Mouse (Mus musculus): ENCODE results near the gene Hc. TPM values are rescaled to one million over a fixed set of nuclear protein-coding genes. Genes with fewer than 3 reads are reported as not detected.
A peak's percentile ranks its signal among the peaks of the same experiment; 100 is the strongest.

Gene Hc
- polyA plus RNA-seq, 1 experiment from 2014 or later = 16.0 TPM

GRCm38 (mm10) chr2:34960466-34960865 is 100.8 kb downstream of the Hc start:
- Histone ChIP-seq H3K27ac (no peak overlapping the region), H3K4me2 (no peak overlapping the region), H3K4me3 (no peak overlapping the region), H3K9me3 (replicated peaks) (no peaks in the 10 kb centered on the region), H3K27me3 (replicated peaks) (peaks cover 23% of the 10 kb centered on the region), H3K4me1 (peaks cover 24% of the 10 kb centered on the region), H3K9ac (no peak overlapping the region), H3K36me3 (no peaks in the 10 kb centered on the region)
- WGBS (ENCODE audit: insufficient replicate concordance) = 59% methylated on average over 5 of the region's 5 CpGs
- no peak for ATAC-seq

- peaks cover 23% of the 10 kb centered on the region for H3K27me3 ChIP-seq (replicated peaks)
- ATAC-seq = no peak
- 66% methylated on average over 7 of the region's 7 CpGs for WGBS (ENCODE audit: insufficient replicate concordance)
Measured at GRCm38 (mm10) chr2:34958582-34958981, 102.7 kb downstream of the Hc start.

DNA sequence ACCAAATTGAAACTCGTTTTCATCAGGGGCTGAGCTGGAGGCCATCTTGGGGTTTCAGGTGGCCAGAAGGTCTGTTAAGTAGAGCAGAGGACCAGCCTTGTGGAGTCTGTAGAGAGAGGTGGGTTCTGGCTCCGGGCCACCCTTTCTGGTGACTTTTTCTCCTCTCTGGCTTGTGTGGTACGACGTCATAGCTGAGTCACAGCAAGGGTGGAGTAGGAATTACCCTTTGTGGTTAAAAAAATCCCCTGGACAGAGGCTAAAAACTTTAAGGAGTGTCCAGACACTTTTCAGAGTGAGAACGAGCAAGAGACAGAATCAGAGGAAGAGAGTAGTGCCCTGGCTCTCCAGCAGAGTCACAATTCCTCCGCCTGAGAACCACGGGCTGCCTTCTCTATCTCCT is 103.2 kb downstream of the Hc start:
- H3K9me3 ChIP-seq (replicated peaks) = no peaks in the 10 kb centered on the region
- H3K36me3 ChIP-seq = no peaks in the 10 kb centered on the region
- peaks cover 9% of the 10 kb centered on the region; the same call in 1 of the 2 replicates for H3K4me1 ChIP-seq
- H3K27ac ChIP-seq = no peak overlapping the region
- no peak overlapping the region for H3K9ac ChIP-seq
- WGBS (ENCODE audit: insufficient replicate concordance) = 47% methylated on average over 7 of the region's 7 CpGs
- ATAC-seq = no peak
- peaks cover 23% of the 10 kb centered on the region for H3K27me3 ChIP-seq (replicated peaks)
- H3K4me3 ChIP-seq = no peak overlapping the region
- no peak overlapping the region for H3K4me2 ChIP-seq

More at GRCm38 (mm10) chr2:34958582-34958981, 102.7 kb downstream of the Hc start:
- H3K9me3 ChIP-seq (replicated peaks) = no peaks in the 10 kb centered on the region
- no peak overlapping the region for H3K27ac ChIP-seq
- H3K4me1 ChIP-seq = peaks cover 13% of the 10 kb centered on the region; the same call in 1 of the 2 replicates
- no peak overlapping the region for H3K9ac ChIP-seq
- no peak overlapping the region for H3K4me2 ChIP-seq
- H3K4me3 ChIP-seq = no peak overlapping the region
- no peaks in the 10 kb centered on the region for H3K36me3 ChIP-seq

GRCm38 (mm10) chr2:34957405-34957804 is 103.8 kb downstream of the Hc start:
- H3K27ac ChIP-seq = no peak overlapping the region
- no peak overlapping the region for H3K4me3 ChIP-seq
- H3K4me2 ChIP-seq = no peak overlapping the region
- 52% methylated on average over 1 of the region's 1 CpGs for WGBS (ENCODE audit: insufficient replicate concordance)
- peaks cover 9% of the 10 kb centered on the region; the same call in 1 of the 2 replicates for H3K4me1 ChIP-seq
- H3K27me3 ChIP-seq (replicated peaks) = peaks cover 23% of the 10 kb centered on the region
- no peaks in the 10 kb centered on the region for H3K9me3 ChIP-seq (replicated peaks)
- no peak overlapping the region for H3K9ac ChIP-seq
- ATAC-seq = no peak
- no peaks in the 10 kb centered on the region for H3K36me3 ChIP-seq

DNA sequence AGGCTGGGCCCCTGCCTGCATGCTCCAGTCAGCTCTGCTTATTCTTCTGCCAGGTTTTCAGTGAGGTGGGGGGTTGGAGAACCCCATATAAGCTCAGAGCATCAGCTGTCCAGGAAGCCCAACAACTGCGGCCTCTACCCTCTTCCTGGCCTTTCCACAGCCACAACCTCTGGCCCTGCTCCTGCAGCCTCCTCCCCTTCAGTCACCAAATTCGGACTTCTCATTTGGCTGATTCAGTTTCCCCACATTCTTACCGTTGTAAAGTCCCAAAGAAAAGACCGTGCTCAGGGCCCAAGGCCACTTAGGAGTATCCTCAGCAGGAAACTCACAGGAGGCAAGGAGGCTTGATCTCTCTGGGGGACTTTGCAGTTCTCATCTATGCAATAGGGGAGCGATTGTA is 104.3 kb downstream of the Hc start:
- 51% methylated on average over 5 of the region's 5 CpGs for WGBS (ENCODE audit: insufficient replicate concordance)
- Histone ChIP-seq H3K27me3 (replicated peaks) (peaks cover 19% of the 10 kb centered on the region), H3K4me3 (no peak overlapping the region), H3K36me3 (no peaks in the 10 kb centered on the region), H3K4me2 (no peak overlapping the region), H3K27ac (no peak overlapping the region), H3K4me1 (peaks cover 9% of the 10 kb centered on the region; the same call in 1 of the 2 replicates), H3K9ac (no peak overlapping the region), H3K9me3 (replicated peaks) (no peaks in the 10 kb centered on the region)
- no peak for ATAC-seq

DNA sequence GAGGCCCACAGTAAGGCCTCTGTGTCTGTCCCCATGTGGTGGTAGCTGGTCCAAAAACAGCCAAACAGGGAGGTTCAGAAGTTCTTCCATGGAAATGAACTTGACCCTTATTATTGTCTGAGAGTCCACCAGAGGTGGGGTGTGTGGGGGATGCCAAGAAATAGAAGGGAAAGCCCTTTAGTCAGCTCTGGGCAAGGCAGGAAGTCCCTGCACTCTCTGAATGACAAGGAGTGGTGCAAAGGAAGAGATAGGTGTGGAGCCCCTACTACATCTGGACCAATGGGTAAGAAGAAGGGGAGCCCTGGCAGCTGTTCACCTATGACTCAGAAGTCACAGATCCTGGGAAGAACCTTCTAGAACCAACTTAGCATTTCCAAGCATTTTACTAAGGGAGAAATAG is 106.9 kb downstream of the Hc start:
- H3K27me3 ChIP-seq (replicated peaks) = no peaks in the 10 kb centered on the region; the same call in 1 of the 2 replicates
- H3K9ac ChIP-seq = no peak overlapping the region
- no peak for ATAC-seq
- H3K27ac ChIP-seq = no peak overlapping the region
- H3K9me3 ChIP-seq (replicated peaks) = no peaks in the 10 kb centered on the region
- H3K4me1 ChIP-seq = no peaks in the 10 kb centered on the region
- H3K4me2 ChIP-seq = no peak overlapping the region
- H3K4me3 ChIP-seq = no peak overlapping the region
- H3K36me3 ChIP-seq = no peaks in the 10 kb centered on the region

- Histone ChIP-seq H3K4me2 (no peak overlapping the region), H3K36me3 (no peaks in the 10 kb centered on the region), H3K9me3 (replicated peaks) (no peaks in the 10 kb centered on the region), H3K4me1 (no peaks in the 10 kb centered on the region), H3K9ac (no peak overlapping the region), H3K27ac (no peak overlapping the region), H3K27me3 (replicated peaks) (no peaks in the 10 kb centered on the region; the same call in 1 of the 2 replicates), H3K4me3 (no peak overlapping the region)
- ATAC-seq = no peak
- WGBS (ENCODE audit: insufficient replicate concordance) = 42% methylated on average over 2 of the region's 2 CpGs
Measured at GRCm38 (mm10) chr2:34953547-34954116, 107.6 kb downstream of the Hc start.

DNA sequence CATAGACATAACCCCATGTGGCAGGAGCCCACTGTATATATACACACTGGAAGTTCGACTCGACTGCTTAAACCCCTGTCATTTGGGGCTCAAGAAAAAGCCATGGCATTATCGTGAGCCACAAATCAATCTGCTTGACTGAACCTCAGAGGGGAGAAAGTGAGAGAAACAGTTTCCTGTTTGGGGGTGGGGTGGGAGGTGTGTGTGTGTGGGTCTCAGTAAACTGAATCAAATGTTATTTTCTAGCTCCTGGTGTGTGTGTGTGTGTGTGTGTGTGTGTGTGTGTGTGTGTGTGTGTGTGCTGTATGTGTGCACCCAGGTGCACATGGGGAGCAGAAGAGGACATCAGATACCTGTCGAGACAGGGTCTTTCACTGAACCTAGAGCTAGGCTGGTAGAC is 108.2 kb downstream of the Hc start:
- no peak overlapping the region for H3K27ac ChIP-seq
- H3K27me3 ChIP-seq (replicated peaks) = no peaks in the 10 kb centered on the region; the same call in 1 of the 2 replicates
- no peak for ATAC-seq
- H3K4me1 ChIP-seq = no peaks in the 10 kb centered on the region
- no peak overlapping the region for H3K4me2 ChIP-seq
- WGBS (ENCODE audit: insufficient replicate concordance) = 39% methylated on average over 4 of the region's 4 CpGs
- no peaks in the 10 kb centered on the region for H3K9me3 ChIP-seq (replicated peaks)
- no peak overlapping the region for H3K9ac ChIP-seq
- no peaks in the 10 kb centered on the region for H3K36me3 ChIP-seq
- H3K4me3 ChIP-seq = no peak overlapping the region

GRCm38 (mm10) chr2:34951469-34951868 is 109.8 kb downstream of the Hc start:
- H3K9me3 ChIP-seq (replicated peaks) = no peaks in the 10 kb centered on the region
- H3K4me1 ChIP-seq = no peaks in the 10 kb centered on the region
- no peak overlapping the region for H3K4me2 ChIP-seq
- no peak overlapping the region for H3K9ac ChIP-seq
- H3K4me3 ChIP-seq = no peak overlapping the region
- ATAC-seq = no peak
- no peaks in the 10 kb centered on the region; the same call in 1 of the 2 replicates for H3K27me3 ChIP-seq (replicated peaks)
- no peaks in the 10 kb centered on the region for H3K36me3 ChIP-seq
- H3K27ac ChIP-seq = no peak overlapping the region

GRCm38 (mm10) chr2:34948622-34949021 is 112.6 kb downstream of the Hc start:
- Histone ChIP-seq H3K27ac (no peak overlapping the region), H3K9me3 (replicated peaks) (no peaks in the 10 kb centered on the region), H3K4me3 (no peak overlapping the region), H3K36me3 (no peaks in the 10 kb centered on the region), H3K4me1 (no peaks in the 10 kb centered on the region), H3K4me2 (no peak overlapping the region), H3K9ac (no peak overlapping the region), H3K27me3 (replicated peaks) (no peaks in the 10 kb centered on the region)
- ATAC-seq = no peak
- WGBS (ENCODE audit: insufficient replicate concordance) = 25% methylated on average over 2 of the region's 2 CpGs

DNA sequence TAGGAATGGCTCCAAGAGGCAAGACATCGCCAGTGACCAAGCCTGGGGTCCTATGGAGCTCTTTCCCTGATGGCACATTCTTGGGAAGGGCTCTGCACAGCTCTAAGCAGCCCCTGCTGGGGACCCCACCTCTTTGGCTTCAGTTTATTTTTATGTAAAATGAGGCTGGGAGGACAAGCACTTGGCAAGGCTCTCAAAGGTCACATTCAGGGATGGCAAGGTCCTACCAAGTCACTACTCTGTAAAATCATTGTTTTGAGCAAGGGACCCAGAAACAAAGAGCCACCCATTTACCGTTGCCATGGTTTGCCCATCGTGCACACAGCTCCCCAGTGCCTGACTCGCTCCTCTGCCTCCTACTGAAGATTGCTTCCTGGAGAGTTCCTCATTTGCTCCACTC is 115.2 kb downstream of the Hc start:
- Histone ChIP-seq H3K9ac (no peak overlapping the region), H3K4me2 (no peak overlapping the region), H3K4me3 (no peak overlapping the region), H3K27ac (no peak overlapping the region), H3K27me3 (replicated peaks) (peaks cover 6% of the 10 kb centered on the region), H3K9me3 (replicated peaks) (no peaks in the 10 kb centered on the region), H3K36me3 (no peaks in the 10 kb centered on the region), H3K4me1 (no peaks in the 10 kb centered on the region)
- no peak for ATAC-seq
- WGBS (ENCODE audit: insufficient replicate concordance) = 40% methylated on average over 4 of the region's 4 CpGs

DNA sequence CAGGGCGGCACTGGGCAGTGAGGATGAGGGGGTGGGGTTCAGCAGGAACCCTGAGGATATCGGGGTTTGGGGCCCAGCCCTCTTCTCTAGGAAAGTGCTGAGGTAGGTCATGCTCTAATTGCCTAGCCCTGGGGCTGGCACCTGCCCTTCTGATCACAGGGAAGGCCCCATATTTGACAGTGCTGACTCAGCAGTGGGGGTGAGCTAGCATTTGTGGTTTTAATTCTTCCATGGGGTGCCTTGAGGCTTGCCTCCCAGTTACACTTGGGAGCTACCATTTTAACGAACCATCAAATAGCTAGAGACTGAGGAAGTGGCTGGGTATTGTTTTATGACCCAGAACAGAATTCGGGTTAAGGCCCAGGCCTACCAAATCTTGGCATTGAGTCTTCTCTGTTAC is 115.7 kb downstream of the Hc start:
- Histone ChIP-seq H3K36me3 (no peaks in the 10 kb centered on the region), H3K9me3 (replicated peaks) (no peaks in the 10 kb centered on the region), H3K27me3 (replicated peaks) (peaks cover 8% of the 10 kb centered on the region), H3K4me3 (no peak overlapping the region), H3K9ac (no peak overlapping the region), H3K4me2 (no peak overlapping the region), H3K4me1 (no peaks in the 10 kb centered on the region), H3K27ac (no peak overlapping the region)
- no peak for ATAC-seq
- 56% methylated on average over 4 of the region's 4 CpGs for WGBS (ENCODE audit: insufficient replicate concordance)

- peaks cover 12% of the 10 kb centered on the region for H3K27me3 ChIP-seq (replicated peaks)
- WGBS (ENCODE audit: insufficient replicate concordance) = 5% methylated on average over 8 of the region's 8 CpGs
- H3K4me2 ChIP-seq = peak overlapping the region; percentile 26
- no peak overlapping the region for H3K9ac ChIP-seq
- no peak overlapping the region for H3K4me3 ChIP-seq
- H3K9me3 ChIP-seq (replicated peaks) = no peaks in the 10 kb centered on the region
- ATAC-seq = no peak
- no peaks in the 10 kb centered on the region for H3K4me1 ChIP-seq
- H3K27ac ChIP-seq = no peak overlapping the region
- H3K36me3 ChIP-seq = no peaks in the 10 kb centered on the region
Measured at GRCm38 (mm10) chr2:34944761-34945160, 116.5 kb downstream of the Hc start.

Measured in liver, embryonic 12.5 days (tissue).